Mouse (Mus musculus): ENCODE results near the gene Tmem212. TPM values are rescaled to one million over a fixed set of nuclear protein-coding genes. Genes with fewer than 3 reads are reported as not detected.

Gene Tmem212
- polyA plus RNA-seq, 1 experiment: 1.5 TPM

DNA sequence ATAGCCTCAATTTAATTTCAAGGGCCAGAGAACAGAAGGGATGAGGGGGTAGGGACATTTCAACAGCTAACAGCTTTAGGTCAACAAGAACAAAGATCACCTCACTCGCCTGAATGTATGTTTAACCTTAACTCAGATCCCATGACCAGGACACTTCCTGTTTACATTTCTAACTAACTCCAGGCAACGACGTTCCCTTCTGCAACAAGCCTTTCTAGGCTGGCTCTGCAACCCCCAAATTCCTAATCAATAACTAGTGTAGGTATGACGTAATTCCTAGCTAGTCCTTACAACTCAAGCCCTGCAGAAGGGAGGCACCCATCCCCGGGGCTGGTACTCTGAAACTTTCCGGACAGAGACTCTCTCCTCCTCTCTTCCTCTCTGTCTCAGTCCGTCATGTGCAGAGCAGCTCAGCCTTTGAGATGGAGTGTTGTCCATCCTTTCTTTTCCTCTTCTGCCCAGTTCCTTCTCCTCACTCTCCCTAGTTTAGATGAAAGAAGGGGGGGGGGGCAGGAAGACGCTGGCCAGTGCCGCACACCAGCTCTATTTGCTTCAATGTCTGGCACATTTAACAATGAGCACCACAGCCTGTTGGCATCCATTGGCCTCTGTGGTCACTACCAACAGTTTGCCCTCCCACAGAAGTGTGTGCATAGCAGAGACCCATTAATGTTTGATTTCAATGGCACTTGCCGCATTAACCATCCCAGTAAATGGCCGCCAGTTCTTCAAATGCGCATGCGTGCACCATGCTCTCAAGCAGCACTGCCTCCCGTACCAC is 22.7 kb upstream of the Tmem212 start:
- no peak overlapping the region for H3K27ac ChIP-seq (ENCODE audit: control insufficient read depth, insufficient read depth, low read length)
- DNase-seq: no peak
- no peaks in the 10 kb centered on the region for H3K4me1 ChIP-seq (replicated peaks; ENCODE audit: control insufficient read depth, insufficient read depth, low read length)
- 92% methylated on average over 14 of the region's 14 CpGs for WGBS
- no peaks in the 10 kb centered on the region for H3K27me3 ChIP-seq (ENCODE audit: control insufficient read depth, insufficient read depth, low read length)
- TF ChIP-seq CTCF (IDR thresholded peaks at IDR 0.05; ENCODE audit: borderline replicate concordance, control insufficient read depth, extremely low read depth, insufficient read depth, low read length, poor library complexity): no peak
- TF ChIP-seq POLR2A (IDR thresholded peaks at IDR 0.05; ENCODE audit: control insufficient read depth, extremely low read depth, insufficient read depth, low read length, poor library complexity): no peak
- no peak overlapping the region for H3K4me3 ChIP-seq (ENCODE audit: control insufficient read depth, insufficient read depth, low read length)
- H3K36me3 ChIP-seq (ENCODE audit: control insufficient read depth, insufficient read depth, low read length): no peaks in the 10 kb centered on the region

DNA sequence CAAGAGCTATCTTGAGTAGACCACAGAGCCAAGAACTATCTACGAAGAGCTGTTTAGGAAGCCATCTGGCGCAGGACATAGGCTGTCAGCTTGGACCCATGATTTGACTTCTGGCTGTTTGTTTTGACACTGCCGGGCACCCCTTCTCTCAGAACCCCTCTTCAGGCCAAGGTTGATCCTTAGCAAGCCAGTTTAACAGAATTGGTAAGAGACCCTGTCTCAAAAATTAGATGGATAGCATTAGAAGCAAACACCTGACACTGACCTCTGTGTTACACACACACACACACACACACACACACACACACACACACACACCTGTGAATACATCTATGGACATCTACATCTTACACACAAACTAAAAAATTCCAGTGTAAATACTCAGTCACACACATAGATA is 12.8 kb upstream of the Tmem212 start:
- TF ChIP-seq POLR2A (IDR thresholded peaks at IDR 0.05; ENCODE audit: control insufficient read depth, extremely low read depth, insufficient read depth, low read length, poor library complexity): no peak
- TF ChIP-seq CTCF (IDR thresholded peaks at IDR 0.05; ENCODE audit: borderline replicate concordance, control insufficient read depth, extremely low read depth, insufficient read depth, low read length, poor library complexity): no peak

GRCm38 (mm10) chr3:27908316-27908715 is 12.1 kb upstream of the Tmem212 start:
- 84% methylated on average over 2 of the region's 2 CpGs for WGBS
- Histone ChIP-seq H3K4me3 (ENCODE audit: control insufficient read depth, insufficient read depth, low read length) (no peak overlapping the region), H3K4me1 (replicated peaks; ENCODE audit: control insufficient read depth, insufficient read depth, low read length) (no peaks in the 10 kb centered on the region), H3K27ac (ENCODE audit: control insufficient read depth, insufficient read depth, low read length) (no peak overlapping the region), H3K27me3 (ENCODE audit: control insufficient read depth, insufficient read depth, low read length) (no peaks in the 10 kb centered on the region), H3K36me3 (ENCODE audit: control insufficient read depth, insufficient read depth, low read length) (no peaks in the 10 kb centered on the region)
- DNase-seq: no peak
- TF ChIP-seq POLR2A (IDR thresholded peaks at IDR 0.05; ENCODE audit: control insufficient read depth, extremely low read depth, insufficient read depth, low read length, poor library complexity): no peak
- no peak for TF ChIP-seq CTCF (IDR thresholded peaks at IDR 0.05; ENCODE audit: borderline replicate concordance, control insufficient read depth, extremely low read depth, insufficient read depth, low read length, poor library complexity)

More for the DNA sequence above, 12.8 kb upstream of the Tmem212 start:
- Histone ChIP-seq H3K27ac (ENCODE audit: control insufficient read depth, insufficient read depth, low read length) (no peak overlapping the region), H3K27me3 (ENCODE audit: control insufficient read depth, insufficient read depth, low read length) (no peaks in the 10 kb centered on the region), H3K4me3 (ENCODE audit: control insufficient read depth, insufficient read depth, low read length) (no peak overlapping the region), H3K36me3 (ENCODE audit: control insufficient read depth, insufficient read depth, low read length) (no peaks in the 10 kb centered on the region), H3K4me1 (replicated peaks; ENCODE audit: control insufficient read depth, insufficient read depth, low read length) (no peaks in the 10 kb centered on the region)
- WGBS: 99% methylated on average over 3 of the region's 3 CpGs
- DNase-seq: no peak

DNA sequence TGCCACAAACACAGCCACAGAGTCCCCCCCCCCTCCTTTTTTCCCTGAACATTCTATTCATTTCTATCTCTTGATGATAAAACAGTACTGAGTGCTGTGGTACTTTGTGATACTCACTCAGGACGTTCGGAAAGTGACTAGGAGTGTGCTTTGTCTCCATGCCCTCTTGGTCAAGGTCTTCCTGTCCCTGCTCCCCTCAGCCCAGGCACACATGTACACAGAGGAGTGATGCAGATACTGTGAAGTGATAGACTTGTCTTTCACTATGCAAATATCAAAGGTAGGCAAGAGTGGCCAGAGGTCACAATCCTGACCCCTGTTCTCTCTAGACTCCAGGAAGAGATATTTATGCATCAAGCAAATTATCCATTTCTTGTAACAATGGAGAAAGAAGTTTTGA is 11.1 kb upstream of the Tmem212 start:
- TF ChIP-seq POLR2A (IDR thresholded peaks at IDR 0.05; ENCODE audit: control insufficient read depth, extremely low read depth, insufficient read depth, low read length, poor library complexity): no peak
- no peak for TF ChIP-seq CTCF (IDR thresholded peaks at IDR 0.05; ENCODE audit: borderline replicate concordance, control insufficient read depth, extremely low read depth, insufficient read depth, low read length, poor library complexity)
- no peaks in the 10 kb centered on the region for H3K4me1 ChIP-seq (replicated peaks; ENCODE audit: control insufficient read depth, insufficient read depth, low read length)
- no peak for DNase-seq
- H3K36me3 ChIP-seq (ENCODE audit: control insufficient read depth, insufficient read depth, low read length): no peaks in the 10 kb centered on the region
- H3K27ac ChIP-seq (ENCODE audit: control insufficient read depth, insufficient read depth, low read length): no peak overlapping the region
- 90% methylated on average over 2 of the region's 2 CpGs for WGBS
- H3K4me3 ChIP-seq (ENCODE audit: control insufficient read depth, insufficient read depth, low read length): no peak overlapping the region
- no peaks in the 10 kb centered on the region for H3K27me3 ChIP-seq (ENCODE audit: control insufficient read depth, insufficient read depth, low read length)

DNA sequence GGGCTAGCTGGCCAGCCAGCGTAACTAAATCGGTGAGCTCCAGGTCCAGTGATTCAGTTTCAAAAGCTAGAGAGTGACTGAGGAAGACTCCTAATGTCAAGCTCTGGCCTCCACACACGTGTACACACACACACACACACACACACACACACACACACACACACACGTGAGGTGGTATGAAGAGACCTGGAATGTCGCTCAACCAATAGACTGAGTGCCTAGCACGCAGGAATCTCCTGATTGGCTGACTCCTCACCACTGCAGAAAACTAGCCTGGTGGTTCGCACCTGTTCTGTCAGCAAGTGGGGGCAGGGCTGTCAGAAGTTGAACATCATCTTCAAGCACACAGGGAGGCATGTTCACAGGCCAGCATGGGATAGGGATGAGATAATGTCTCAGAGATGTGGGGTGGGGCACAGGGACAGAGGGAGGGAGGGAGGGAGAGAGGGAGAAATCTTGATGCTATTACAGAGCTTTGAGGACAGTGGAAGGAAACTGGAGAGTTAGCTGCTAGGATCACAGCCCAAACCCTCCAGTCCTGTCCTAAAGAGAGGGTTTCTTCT is 10.6 kb upstream of the Tmem212 start:
- no peaks in the 10 kb centered on the region for H3K36me3 ChIP-seq (ENCODE audit: control insufficient read depth, insufficient read depth, low read length)
- H3K4me1 ChIP-seq (replicated peaks; ENCODE audit: control insufficient read depth, insufficient read depth, low read length): no peaks in the 10 kb centered on the region
- H3K27me3 ChIP-seq (ENCODE audit: control insufficient read depth, insufficient read depth, low read length): no peaks in the 10 kb centered on the region
- no peak for DNase-seq
- WGBS: 91% methylated on average over 7 of the region's 7 CpGs
- TF ChIP-seq POLR2A (IDR thresholded peaks at IDR 0.05; ENCODE audit: control insufficient read depth, extremely low read depth, insufficient read depth, low read length, poor library complexity) (no peak), CTCF (IDR thresholded peaks at IDR 0.05; ENCODE audit: borderline replicate concordance, control insufficient read depth, extremely low read depth, insufficient read depth, low read length, poor library complexity) (no peak)
- no peak overlapping the region for H3K27ac ChIP-seq (ENCODE audit: control insufficient read depth, insufficient read depth, low read length)
- H3K4me3 ChIP-seq (ENCODE audit: control insufficient read depth, insufficient read depth, low read length): no peak overlapping the region

DNA sequence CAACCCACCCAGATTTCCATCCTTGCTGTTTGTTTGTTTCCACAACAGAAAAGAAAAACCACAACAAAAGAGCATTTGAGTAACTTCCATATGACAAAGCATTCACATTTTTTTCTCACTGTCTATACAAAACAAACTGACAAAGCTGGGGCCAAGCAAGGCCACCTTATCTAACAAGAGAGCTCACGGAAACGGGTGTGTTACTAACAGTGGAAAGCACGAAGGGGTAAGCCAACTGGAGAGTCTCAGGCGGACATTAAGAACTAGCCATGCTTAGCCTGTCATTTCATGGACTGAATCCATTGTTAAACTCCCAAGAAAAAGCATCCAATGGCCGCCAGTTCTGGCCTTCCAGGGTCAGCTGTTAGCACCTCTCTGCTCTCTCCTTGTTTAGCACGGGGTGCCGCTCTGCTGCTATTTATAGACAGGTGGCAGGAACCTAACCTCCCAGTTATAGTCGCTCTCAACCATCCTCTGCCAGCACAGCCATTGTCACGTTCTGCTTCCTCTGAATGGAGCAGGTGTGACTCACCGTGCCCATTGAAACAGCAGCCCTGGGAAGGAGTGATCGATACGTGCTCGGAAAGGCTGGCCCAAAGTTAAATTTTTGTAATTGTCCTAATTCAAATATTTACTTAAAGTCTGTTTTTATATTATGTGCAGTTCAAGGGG is 8.6 kb upstream of the Tmem212 start:
- H3K27me3 ChIP-seq (ENCODE audit: control insufficient read depth, insufficient read depth, low read length): no peaks in the 10 kb centered on the region
- 53% methylated on average over 13 of the region's 13 CpGs for WGBS
- no peak for TF ChIP-seq CTCF (IDR thresholded peaks at IDR 0.05; ENCODE audit: borderline replicate concordance, control insufficient read depth, extremely low read depth, insufficient read depth, low read length, poor library complexity)
- no peak for TF ChIP-seq POLR2A (IDR thresholded peaks at IDR 0.05; ENCODE audit: control insufficient read depth, extremely low read depth, insufficient read depth, low read length, poor library complexity)
- H3K4me3 ChIP-seq (ENCODE audit: control insufficient read depth, insufficient read depth, low read length): no peak overlapping the region
- H3K27ac ChIP-seq (ENCODE audit: control insufficient read depth, insufficient read depth, low read length): no peak overlapping the region
- no peak for DNase-seq
- no peaks in the 10 kb centered on the region for H3K4me1 ChIP-seq (replicated peaks; ENCODE audit: control insufficient read depth, insufficient read depth, low read length)
- no peaks in the 10 kb centered on the region for H3K36me3 ChIP-seq (ENCODE audit: control insufficient read depth, insufficient read depth, low read length)

Measured in thymus, adult 2 months (tissue).